Mouse (Mus musculus) midbrain, embryonic 10.5 days (tissue): Measurements from ENCODE around the gene Atxn1. TPM values are rescaled to one million over a fixed set of nuclear protein-coding genes. Genes with fewer than 3 reads are reported as not detected.

ENCODE experiments used
- DNase-seq: peaks from one replicate; pipeline ENCODE4 v3.0.0-alpha.2; 2017; ENCODE audit warnings: low spot score
- H3K27ac ChIP-seq: fragments of 300-500 bp; sonication (generic); replicated peaks from 2 replicates; pipeline ENCODE4 v1.5.1; 2016; ENCODE audit warnings: mild to moderate bottlenecking
- H3K27me3 ChIP-seq: fragments of 300-500 bp; sonication (generic); 2 replicates; pipeline ENCODE4 v1.6.1; 2016; ENCODE audit warnings: low read depth, mild to moderate bottlenecking; ENCODE audit not compliant: poor library complexity, severe bottlenecking
- H3K36me3 ChIP-seq: fragments of 300-500 bp; sonication (generic); 2 replicates; pipeline ENCODE4 v1.6.1; 2016; ENCODE audit warnings: mild to moderate bottlenecking, moderate library complexity
- H3K4me1 ChIP-seq: fragments of 300-500 bp; sonication (generic); 2 replicates; pipeline ENCODE4 v1.6.1; 2016
- H3K4me3 ChIP-seq: fragments of 300-500 bp; sonication (generic); 2 replicates; pipeline ENCODE4 v1.5.1; 2016; ENCODE audit warnings: mild to moderate bottlenecking, moderate library complexity
- H3K9me3 ChIP-seq: fragments of 300-500 bp; sonication (generic); replicated peaks from 2 replicates; pipeline ENCODE4 v1.6.1; 2016; ENCODE audit warnings: mild to moderate bottlenecking
- WGBS: fragments of 180-500 bp; shearing (Covaris S2); methylation state at CpG from one replicate; pipeline ENCODE4 v1.1.7; 2016; 5-methylcytosine and 5-hydroxymethylcytosine counted together
- polyA plus RNA-seq: library from polyadenylated mRNA; unstranded; fragments of >200 nt; fragmentation: Nextera tagmentation; extraction: Ambion mirVana; gene quantifications from 2 replicates; pipeline ENCODE4 v1.2.1, GENCODE M21; 2016

Gene Atxn1
- polyA plus RNA-seq, 1 experiment from 2014 or later = 1.3 TPM

GRCm38 (mm10) chr13:45546946-45547345 is 417.9 kb downstream of the Atxn1 start:
- no peaks in the 10 kb centered on the region for H3K36me3 ChIP-seq
- no peak for DNase-seq
- WGBS = 87% methylated on average over 4 of the region's 4 CpGs

GRCm38 (mm10) chr13:45545974-45546373 is 418.8 kb downstream of the Atxn1 start:
- no peaks in the 10 kb centered on the region for H3K4me1 ChIP-seq
- H3K27me3 ChIP-seq = no peaks in the 10 kb centered on the region
- no peaks in the 10 kb centered on the region for H3K36me3 ChIP-seq
- H3K27ac ChIP-seq = no peak overlapping the region
- no peak overlapping the region for H3K4me3 ChIP-seq
- no peak for DNase-seq
- no peaks in the 10 kb centered on the region for H3K9me3 ChIP-seq
- 86% methylated on average over 13 of the region's 13 CpGs for WGBS

More at GRCm38 (mm10) chr13:45546946-45547345, 417.9 kb downstream of the Atxn1 start:
- H3K4me3 ChIP-seq = no peak overlapping the region
- no peaks in the 10 kb centered on the region for H3K27me3 ChIP-seq
- H3K27ac ChIP-seq = no peak overlapping the region
- no peaks in the 10 kb centered on the region for H3K9me3 ChIP-seq
- peaks cover under 1% of the 10 kb centered on the region; the same call in 1 of the 2 replicates for H3K4me1 ChIP-seq

GRCm38 (mm10) chr13:45539205-45539568 is 425.6 kb downstream of the Atxn1 start:
- H3K36me3 ChIP-seq = no peaks in the 10 kb centered on the region
- 7% methylated on average over 10 of the region's 10 CpGs for WGBS
- peaks cover 10% of the 10 kb centered on the region for H3K4me1 ChIP-seq
- no peaks in the 10 kb centered on the region for H3K9me3 ChIP-seq
- DNase-seq = peak; percentile 81
- H3K27ac ChIP-seq = peak overlapping the region; percentile 71
- peak overlapping the region; percentile 50 for H3K4me3 ChIP-seq
- no peaks in the 10 kb centered on the region for H3K27me3 ChIP-seq

GRCm38 (mm10) chr13:45538532-45539204 is 426.1 kb downstream of the Atxn1 start:
- H3K4me3 ChIP-seq = peak overlapping the region; percentile 50
- DNase-seq = peak; percentile 81
- 34% methylated on average over 10 of the region's 10 CpGs for WGBS
- H3K27ac ChIP-seq = peak overlapping the region; percentile 71
- peaks cover 10% of the 10 kb centered on the region for H3K4me1 ChIP-seq
- H3K9me3 ChIP-seq = no peaks in the 10 kb centered on the region
- H3K36me3 ChIP-seq = no peaks in the 10 kb centered on the region
- no peaks in the 10 kb centered on the region for H3K27me3 ChIP-seq

GRCm38 (mm10) chr13:45538091-45538490 is 426.7 kb downstream of the Atxn1 start:
- Histone ChIP-seq H3K27ac (no peak overlapping the region), H3K4me1 (peaks cover 10% of the 10 kb centered on the region), H3K4me3 (no peak overlapping the region), H3K36me3 (no peaks in the 10 kb centered on the region), H3K9me3 (no peaks in the 10 kb centered on the region), H3K27me3 (no peaks in the 10 kb centered on the region)
- 89% methylated on average over 9 of the region's 9 CpGs for WGBS
- no peak for DNase-seq

GRCm38 (mm10) chr13:45537110-45537509 is 427.7 kb downstream of the Atxn1 start:
- no peak overlapping the region for H3K4me3 ChIP-seq
- no peaks in the 10 kb centered on the region for H3K36me3 ChIP-seq
- no peaks in the 10 kb centered on the region for H3K27me3 ChIP-seq
- peaks cover 10% of the 10 kb centered on the region for H3K4me1 ChIP-seq
- WGBS = 86% methylated on average over 9 of the region's 9 CpGs
- DNase-seq = no peak
- H3K9me3 ChIP-seq = no peaks in the 10 kb centered on the region
- no peak overlapping the region for H3K27ac ChIP-seq

GRCm38 (mm10) chr13:45535731-45536453 is 428.9 kb downstream of the Atxn1 start:
- peaks cover 14% of the 10 kb centered on the region for H3K4me1 ChIP-seq
- no peaks in the 10 kb centered on the region for H3K27me3 ChIP-seq
- H3K27ac ChIP-seq = no peak overlapping the region
- DNase-seq = no peak
- no peaks in the 10 kb centered on the region for H3K9me3 ChIP-seq
- WGBS = 91% methylated on average over 9 of the region's 9 CpGs
- no peak overlapping the region for H3K4me3 ChIP-seq
- no peaks in the 10 kb centered on the region for H3K36me3 ChIP-seq

- 40% methylated on average over 6 of the region's 6 CpGs for WGBS
- 0 out of 2 replicates have a peak, but pooled peaks cover 4% of the 10 kb centered on the region for H3K27me3 ChIP-seq
- DNase-seq = no peak
- H3K36me3 ChIP-seq = no peaks in the 10 kb centered on the region
- H3K4me1 ChIP-seq = peaks cover 26% of the 10 kb centered on the region
- H3K9me3 ChIP-seq = no peaks in the 10 kb centered on the region
- H3K27ac ChIP-seq = peak overlapping the region; percentile 13
- H3K4me3 ChIP-seq = no peak overlapping the region
Measured at GRCm38 (mm10) chr13:45530754-45531153, 434.1 kb downstream of the Atxn1 start.

- Histone ChIP-seq H3K27ac (no peak overlapping the region), H3K36me3 (no peaks in the 10 kb centered on the region), H3K4me3 (no peak overlapping the region), H3K4me1 (peaks cover 28% of the 10 kb centered on the region), H3K9me3 (no peaks in the 10 kb centered on the region), H3K27me3 (0 out of 2 replicates have a peak, but pooled peaks cover 4% of the 10 kb centered on the region)
- 88% methylated on average over 4 of the region's 4 CpGs for WGBS
- DNase-seq = no peak
Measured at GRCm38 (mm10) chr13:45528787-45529186, 436.0 kb downstream of the Atxn1 start.

- peaks cover 28% of the 10 kb centered on the region for H3K4me1 ChIP-seq
- no peaks in the 10 kb centered on the region for H3K36me3 ChIP-seq
- no peak overlapping the region for H3K27ac ChIP-seq
- no peak for DNase-seq
- 0 out of 2 replicates have a peak, but pooled peaks cover 4% of the 10 kb centered on the region for H3K27me3 ChIP-seq
- WGBS = 91% methylated on average over 11 of the region's 11 CpGs
- no peaks in the 10 kb centered on the region for H3K9me3 ChIP-seq
- H3K4me3 ChIP-seq = no peak overlapping the region
Measured at GRCm38 (mm10) chr13:45527232-45527964, 437.4 kb downstream of the Atxn1 start.

- H3K4me3 ChIP-seq = no peak overlapping the region
- no peaks in the 10 kb centered on the region for H3K36me3 ChIP-seq
- H3K27ac ChIP-seq = peak overlapping the region; percentile 75
- no peaks in the 10 kb centered on the region for H3K9me3 ChIP-seq
- DNase-seq = no peak
- H3K27me3 ChIP-seq = 0 out of 2 replicates have a peak, but pooled peaks cover 4% of the 10 kb centered on the region
- H3K4me1 ChIP-seq = peaks cover 27% of the 10 kb centered on the region
- 46% methylated on average over 7 of the region's 7 CpGs for WGBS
Measured at GRCm38 (mm10) chr13:45526230-45526629, 438.6 kb downstream of the Atxn1 start.

- no peaks in the 10 kb centered on the region for H3K9me3 ChIP-seq
- 92% methylated on average over 6 of the region's 6 CpGs for WGBS
- H3K27me3 ChIP-seq = 0 out of 2 replicates have a peak, but pooled peaks cover 4% of the 10 kb centered on the region
- H3K27ac ChIP-seq = no peak overlapping the region
- no peak overlapping the region for H3K4me3 ChIP-seq
- peaks cover 15% of the 10 kb centered on the region for H3K4me1 ChIP-seq
- no peak for DNase-seq
- no peaks in the 10 kb centered on the region for H3K36me3 ChIP-seq
Measured at GRCm38 (mm10) chr13:45524791-45525435, 439.9 kb downstream of the Atxn1 start.
